Mouse (Mus musculus) liver, embryonic 16.5 days (tissue): ENCODE measurements at regions not wholly inside any gene's neighbourhood (a gene's known extent, or its start where the extent isn't known, plus 50 kb on each side); places are given as distances from the start of the nearest gene placed in this dataset.
"Not testable (repeated sequence)": the region's sequence is repeated elsewhere in the genome, so short reads cannot be mapped to it uniquely, and the experiment has no call there.

ENCODE experiments used
- ATAC-seq: fragments of 200-750 bp; cut with Nextera tagmentation; 2 replicates; pipeline ENCODE4 v1.8.0; 2017; ENCODE audit warnings: low read depth, mild to moderate bottlenecking, moderate number of reproducible peaks, moderate library complexity
- H3K27ac ChIP-seq: fragments of 300-500 bp; sonication (generic); 2 replicates; pipeline ENCODE4 v1.5.1; 2014; ENCODE audit warnings: mild to moderate bottlenecking, low read length
- H3K27me3 ChIP-seq: fragments of 300-500 bp; sonication (generic); 2 replicates; pipeline ENCODE4 v1.6.1; 2014; ENCODE audit warnings: low read depth, low read length, mixed read lengths; ENCODE audit not compliant: control insufficient read depth, insufficient read depth
- H3K36me3 ChIP-seq: fragments of 300-500 bp; sonication (generic); 2 replicates; pipeline ENCODE4 v1.6.1; 2014; ENCODE audit warnings: mild to moderate bottlenecking; ENCODE audit not compliant: control insufficient read depth, insufficient read depth
- H3K4me1 ChIP-seq: fragments of 300-500 bp; sonication (generic); 2 replicates; pipeline ENCODE4 v1.6.1; 2014; ENCODE audit warnings: low read depth, low read length, mixed read lengths; ENCODE audit not compliant: control insufficient read depth
- H3K4me2 ChIP-seq: fragments of 300-500 bp; sonication (generic); 2 replicates; pipeline ENCODE4 v1.6.1; 2014; ENCODE audit warnings: low read depth, low read length, mixed read lengths
- H3K4me3 ChIP-seq: fragments of 300-500 bp; sonication (generic); 2 replicates; pipeline ENCODE4 v1.5.1; 2014; ENCODE audit warnings: low read depth, mild to moderate bottlenecking, low read length
- H3K9ac ChIP-seq: fragments of 300-500 bp; sonication (generic); 2 replicates; pipeline ENCODE4 v1.6.1; 2014; ENCODE audit warnings: low read depth, low read length
- H3K9me3 ChIP-seq: fragments of 300-500 bp; sonication (generic); replicated peaks from 2 replicates; pipeline ENCODE4 v1.6.1; 2016; ENCODE audit warnings: low read length; ENCODE audit not compliant: control insufficient read depth
- WGBS: fragments of 180-500 bp; shearing (Covaris S2); extraction: QIAGEN DNeasy Blood & Tissue Kit; methylation state at CpG from one replicate; pipeline ENCODE4 v1.1.7; 2014; ENCODE audit not compliant: insufficient replicate concordance; 5-methylcytosine and 5-hydroxymethylcytosine counted together

- ATAC-seq, H3K9me3 ChIP-seq: not testable (repeated sequence)
Observed at GRCm38 (mm10) chr4:28235516-28235915, 577.4 kb upstream of the Epha7 start.

DNA sequence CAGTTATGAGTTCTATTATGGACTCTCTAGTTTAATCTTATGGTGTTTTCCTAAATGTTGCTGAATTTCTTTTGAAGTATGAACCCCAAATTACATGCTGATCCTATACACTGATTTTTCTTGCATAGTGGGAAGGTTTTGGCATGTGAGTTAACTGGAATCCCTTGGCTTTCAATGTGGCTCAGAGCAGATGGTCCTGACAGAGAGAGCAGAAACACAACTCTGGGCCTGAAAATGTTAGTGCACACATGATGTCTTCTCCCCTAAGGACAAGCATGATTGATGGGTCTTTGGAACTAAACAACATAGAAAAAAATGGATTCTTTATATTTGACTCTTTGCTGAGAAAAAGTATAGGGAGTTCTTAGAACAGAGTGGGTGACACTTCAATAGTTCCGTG lies 570.7 kb upstream of the Epha7 start:
- Histone ChIP-seq H3K9me3 (no peaks in the 10 kb centered on the region), H3K4me2 (no peak overlapping the region), H3K27me3 (no peaks in the 10 kb centered on the region), H3K36me3 (no peaks in the 10 kb centered on the region), H3K4me3 (no peak overlapping the region), H3K4me1 (no peaks in the 10 kb centered on the region), H3K9ac (no peak overlapping the region), H3K27ac (no peak overlapping the region)
- no peak for ATAC-seq
- WGBS: 53% methylated on average over 1 of the region's 1 CpGs

More at GRCm38 (mm10) chr4:28235516-28235915, 577.4 kb upstream of the Epha7 start:
- not testable (repeated sequence) for H3K4me1 ChIP-seq, H3K27me3 ChIP-seq, H3K4me2 ChIP-seq, H3K27ac ChIP-seq, H3K9ac ChIP-seq, H3K36me3 ChIP-seq, H3K4me3 ChIP-seq
